ENCODE assay signal across 13 mouse cellular contexts in the genomic region with DNA sequence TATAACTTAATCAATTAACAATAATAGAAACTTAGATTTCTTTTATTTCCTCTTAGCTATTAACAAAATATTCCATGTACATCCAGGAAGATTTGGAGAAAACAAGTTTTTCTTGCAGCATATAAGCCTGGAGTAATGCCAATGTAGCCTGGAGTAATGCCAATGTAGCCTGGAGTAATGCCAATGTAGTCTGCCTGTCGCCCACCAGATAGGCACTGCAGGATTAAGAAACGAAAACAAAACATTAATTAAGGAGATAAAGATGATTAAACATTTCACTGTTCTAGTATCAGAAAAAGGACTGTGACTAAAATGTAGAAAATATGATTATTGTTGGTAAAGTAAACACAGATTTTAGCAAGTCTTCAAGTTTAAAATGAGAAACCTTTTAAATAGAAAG. TPM values are rescaled to one million over a fixed set of nuclear protein-coding genes. Genes with fewer than 3 reads are reported as not detected.
DNase-seq lines count a peak whose midpoint lies in the region; ATAC-seq and TF ChIP-seq lines count a peak whose summit lies in the region.
"Had no signal": no experiment of that assay in that cellular context is flagged by ENCODE, and none has a peak within 500 bp of the region (broad histone marks: within the 10 kb centered on the region; RNA-seq: fewer than 3 reads in every experiment).

No protein-coding gene starts in this region.

- H3K4me3 ChIP-seq in hindbrain, embryonic 14.5 days (replicated peaks; ENCODE audit: low read length) = no peak overlapping the region
- H3K4me3 ChIP-seq in hindbrain, embryonic 11.5 days (ENCODE audit: low read depth, low read length) = no peak overlapping the region
- H3K4me3 ChIP-seq in lung, embryonic 14.5 days (ENCODE audit: low read depth, low read length) = no peak overlapping the region
- H3K4me3 ChIP-seq: heart, adult 2 months had no signal

- H3K4me1 ChIP-seq in hindbrain, embryonic 14.5 days (replicated peaks; ENCODE audit: control insufficient read depth, insufficient read depth, low read length) = no peaks in the 10 kb centered on the region
- H3K4me1 ChIP-seq in hindbrain, embryonic 11.5 days (replicated peaks; ENCODE audit: control insufficient read depth, insufficient read depth, low read length) = no peaks in the 10 kb centered on the region
- H3K4me1 ChIP-seq in lung, embryonic 14.5 days (ENCODE audit: insufficient read depth) = peaks cover 4% of the 10 kb centered on the region; the same call in 1 of the 2 replicates

- H3K9ac ChIP-seq in hindbrain, embryonic 14.5 days = no peak overlapping the region
- H3K9ac ChIP-seq in hindbrain, embryonic 11.5 days (ENCODE audit: low read depth, low read length) = no peak overlapping the region
- H3K9ac ChIP-seq in lung, embryonic 14.5 days = no peak overlapping the region

- DNase-seq in hindbrain, embryonic 14.5 days (ENCODE audit: low spot score) = peak; percentile 79
- DNase-seq in hindbrain, embryonic 11.5 days (ENCODE audit: low spot score) = no peak
- DNase-seq in lung, embryonic 14.5 days = peak; percentile 81
- DNase-seq in lung, postnatal 14 days = no peak
- DNase-seq in NIH3T3 (ENCODE audit: low read depth) (peak; percentile 5), MN1 (ENCODE audit: low spot score) (no peak)
- peak; percentile 3 for DNase-seq in retina, postnatal 7 days (ENCODE audit: low read depth, low spot score)
- DNase-seq: heart, adult 2 months; heart, postnatal 36 days; kidney, adult 11 months; thymus, postnatal 4 days had no signal

- ATAC-seq in hindbrain, embryonic 14.5 days (ENCODE audit: low FRiP score) = no peak
- no peak for ATAC-seq in hindbrain, embryonic 11.5 days (ENCODE audit: low FRiP score)
- ATAC-seq in lung, embryonic 14.5 days (ENCODE audit: insufficient read depth) = no peak

- 46% methylated on average over 2 of the region's 2 CpGs for WGBS in hindbrain, embryonic 14.5 days
- WGBS in hindbrain, embryonic 11.5 days = 85% methylated on average over 2 of the region's 2 CpGs
- WGBS in lung, embryonic 14.5 days = 16% methylated on average over 2 of the region's 2 CpGs

- no peak overlapping the region for H3K27ac ChIP-seq in hindbrain, embryonic 14.5 days
- no peak overlapping the region for H3K27ac ChIP-seq in hindbrain, embryonic 11.5 days (ENCODE audit: low read depth, low read length)
- H3K27ac ChIP-seq in lung, embryonic 14.5 days (ENCODE audit: low read depth) = no peak overlapping the region
- H3K27ac ChIP-seq: heart, adult 2 months had no signal

- H3K36me3 ChIP-seq in hindbrain, embryonic 14.5 days (replicated peaks; ENCODE audit: control insufficient read depth, insufficient read depth) = no peaks in the 10 kb centered on the region
- H3K36me3 ChIP-seq in hindbrain, embryonic 11.5 days (ENCODE audit: control insufficient read depth, insufficient read depth, low read length) = no peaks in the 10 kb centered on the region
- no peaks in the 10 kb centered on the region for H3K36me3 ChIP-seq in lung, embryonic 14.5 days (ENCODE audit: insufficient read depth)

- H3K27me3 ChIP-seq in hindbrain, embryonic 14.5 days (ENCODE audit: control insufficient read depth, insufficient read depth, low read length) = no peaks in the 10 kb centered on the region
- H3K27me3 ChIP-seq in hindbrain, embryonic 11.5 days (ENCODE audit: control insufficient read depth, insufficient read depth, low read length) = no peaks in the 10 kb centered on the region
- no peaks in the 10 kb centered on the region for H3K27me3 ChIP-seq in lung, embryonic 14.5 days (ENCODE audit: insufficient read depth, low read length)

- TF ChIP-seq CTCF in lung, embryonic 14.5 days (IDR thresholded peaks at IDR 0.05; ENCODE audit: low read depth) = no peak

- H3K4me2 ChIP-seq in hindbrain, embryonic 14.5 days (replicated peaks) = no peak overlapping the region
- H3K4me2 ChIP-seq in hindbrain, embryonic 11.5 days (replicated peaks; ENCODE audit: low read depth, low read length) = no peak overlapping the region
- no peak overlapping the region for H3K4me2 ChIP-seq in lung, embryonic 14.5 days
- H3K4me2 ChIP-seq: liver, embryonic 11.5 days had no signal

- H3K9me3 ChIP-seq in hindbrain, embryonic 14.5 days (ENCODE audit: control insufficient read depth, low read length) = no peaks in the 10 kb centered on the region
- H3K9me3 ChIP-seq in hindbrain, embryonic 11.5 days (ENCODE audit: control insufficient read depth, low read length) = no peaks in the 10 kb centered on the region
- H3K9me3 ChIP-seq in lung, embryonic 14.5 days (ENCODE audit: low read depth, low read length) = no peaks in the 10 kb centered on the region

RNA-seq across cellular contexts. Expression of a gene that starts 49.4 kb away (rescaled TPM):
- 0.23 TPM in 1 of 2 replicates, not detected in the other for polyA plus RNA-seq in hindbrain, embryonic 14.5 days (2014; fragmentation: Nextera tagmentation; extraction: Ambion mirVana)
- not detected in 2 replicates for polyA plus RNA-seq in hindbrain, embryonic 11.5 days (2014; fragmentation: Nextera tagmentation; extraction: Ambion mirVana)
- polyA plus RNA-seq in lung, embryonic 14.5 days (2014; fragmentation: Nextera tagmentation; extraction: Ambion mirVana) = not detected in 2 replicates
- polyA plus RNA-seq: heart, adult 2 months; liver, embryonic 11.5 days; stomach, embryonic 14.5 days had no signal

Comparison
In these comparisons a context has a peak if more than half of its experiments do, and no peak if none do; other contexts are left out.
1. DNase-seq: peak in hindbrain, embryonic 14.5 days (single experiment), lung, embryonic 14.5 days (single experiment), NIH3T3 (single experiment) and retina, postnatal 7 days (single experiment); none in hindbrain, embryonic 11.5 days (single experiment), lung, postnatal 14 days (single experiment) and MN1 (single experiment).